Mouse (Mus musculus) lung, adult 2 months (tissue): ENCODE measurements around the gene Mgam. TPM values are rescaled to one million over a fixed set of nuclear protein-coding genes. Genes with fewer than 3 reads are reported as not detected.
"Not testable (repeated sequence)": the region's sequence is repeated elsewhere in the genome, so short reads cannot be mapped to it uniquely, and the experiment has no call there.

Experiments used
- DNase-seq: peaks from one replicate; pipeline ENCODE4 v3.0.0; 2022
- H3K4me1 ChIP-seq: fragments of 200-500 bp; 2 replicates; pipeline ENCODE4 v1.6.1; 2011; ENCODE audit warnings: low read length; ENCODE audit not compliant: control insufficient read depth, insufficient read depth
- H3K4me3 ChIP-seq: fragments of 200-500 bp; replicated peaks from 2 replicates; pipeline ENCODE3; 2011; ENCODE audit warnings: low read depth, mild to moderate bottlenecking, control low read depth, low read length; ENCODE audit errors: extremely low read depth
- CTCF ChIP-seq: fragments of 200-500 bp; IDR thresholded peaks from 2 replicates; pipeline ENCODE4 v1.5.1; 2011; ENCODE audit warnings: mild to moderate bottlenecking, low read length, control low read depth; ENCODE audit not compliant: insufficient read depth
- POLR2A ChIP-seq: fragments of 200-500 bp; IDR thresholded peaks from 2 replicates; pipeline ENCODE4 v1.6.1; 2011; ENCODE audit warnings: low read depth, mild to moderate bottlenecking, control low read depth, low read length, borderline replicate concordance; ENCODE audit errors: extremely low read depth
- WGBS: fragments of 180-500 bp; shearing (Covaris S2); methylation state at CpG from one replicate; pipeline ENCODE4 v1.1.7; 2018; 5-methylcytosine and 5-hydroxymethylcytosine counted together
- polyA plus RNA-seq: library from polyadenylated mRNA; depleted of rRNA; stranded (reverse); fragments of >200 nt; gene quantifications from 2 replicates; pipeline ENCODE4 v1.2.3, GENCODE M21; 2012; rRNA removed

Gene Mgam
- polyA plus RNA-seq, result 0.23 and 0.36 TPM in 2 replicates

DNA sequence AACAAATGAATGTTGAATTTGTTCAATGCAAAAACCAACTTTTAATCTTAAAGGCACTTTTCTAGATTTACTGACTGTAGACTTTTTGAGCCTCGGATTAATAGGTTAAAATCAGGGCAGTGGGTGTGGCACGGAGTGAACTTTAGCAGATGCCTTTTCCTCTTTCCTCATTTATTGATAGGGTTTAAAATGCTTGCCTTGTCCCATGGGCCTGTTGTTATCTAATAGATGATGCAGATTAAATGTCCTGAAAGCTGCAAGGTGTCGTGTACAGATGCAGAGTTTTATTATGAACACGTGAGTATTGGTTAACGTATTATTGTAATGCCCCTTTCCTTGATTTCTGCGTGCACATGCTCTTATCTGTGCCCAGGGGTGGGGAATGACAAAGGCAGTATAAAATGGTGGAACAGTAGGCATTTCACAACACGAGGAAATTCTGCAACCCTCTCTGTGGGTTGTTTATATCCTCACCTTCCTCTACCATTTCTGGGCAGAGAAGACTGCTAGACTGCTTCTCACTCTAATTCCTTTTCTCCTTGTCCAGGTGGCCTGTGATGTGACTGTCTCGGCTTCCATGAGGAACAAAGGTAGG is at the start of gene Mgam:
Mgam (plus strand) TSS at position 426 of the 595 bp plus-strand sequence.
- TF ChIP-seq POLR2A (no peak), CTCF (no peak)
- 71% methylated on average over 8 of the region's 8 CpGs for WGBS
- no peak for DNase-seq
- Histone ChIP-seq H3K4me1 (no peaks in the 10 kb centered on the region), H3K4me3 (no peak within 1 kb of the TSS)

DNA sequence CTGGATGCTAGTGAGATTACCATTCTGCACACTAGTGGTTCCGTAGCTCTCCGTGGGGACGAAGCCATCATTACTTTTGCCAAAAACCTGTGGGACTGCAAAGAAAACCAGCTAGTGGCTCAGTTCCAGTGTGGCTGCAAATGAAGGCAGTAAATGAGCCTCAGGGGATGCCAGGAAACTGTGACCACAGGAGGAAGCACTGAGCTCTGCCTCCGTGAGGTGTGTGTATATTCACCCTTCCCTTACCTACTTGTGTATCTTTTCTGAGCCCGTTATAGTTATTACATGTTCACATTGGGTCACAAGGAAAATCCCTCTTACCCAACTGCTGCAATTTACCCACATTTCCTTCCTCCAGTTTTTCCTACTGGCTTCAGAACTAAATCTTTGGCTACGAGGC is 44.3 kb upstream of the Mgam start:
- H3K4me1 ChIP-seq, result no peaks in the 10 kb centered on the region
- whole genome bisulfite sequencing, result 74% methylated on average over 6 of the region's 6 CpGs
- TF ChIP-seq POLR2A (no peak), CTCF (no peak)
- no peak overlapping the region for H3K4me3 ChIP-seq
- DNase-seq, result no peak

DNA sequence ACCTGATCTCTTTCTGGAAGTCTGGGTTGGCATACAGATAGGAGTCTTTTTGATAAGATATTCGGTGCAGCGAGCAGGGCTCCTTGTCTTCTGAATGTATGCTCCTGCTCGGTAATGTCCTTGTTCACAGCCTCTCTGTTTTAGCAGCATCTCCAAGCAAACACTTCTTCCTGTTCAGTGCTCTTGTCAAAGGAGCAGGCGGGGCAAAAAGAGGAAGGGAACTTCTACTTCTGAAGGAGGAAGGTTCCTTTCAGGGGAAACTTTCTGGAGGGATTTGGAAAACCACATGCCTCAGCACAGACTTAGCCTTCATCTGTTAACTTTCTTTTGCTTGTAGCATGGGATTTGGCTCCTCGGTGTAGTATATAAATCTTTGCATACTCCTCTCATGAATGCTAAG is 43.0 kb upstream of the Mgam start, which contains the start of gene Clec5a:
Clec5a (minus strand) TSS at position 177 of the 400 bp plus-strand sequence.
- Histone ChIP-seq H3K4me3 (no peak within 1 kb of the TSS), H3K4me1 (no peaks in the 10 kb centered on the region)
- 49% methylated on average over 5 of the region's 5 CpGs for WGBS
- DNase-seq, result no peak
- no peak for TF ChIP-seq CTCF
- TF ChIP-seq POLR2A, result no peak

DNA sequence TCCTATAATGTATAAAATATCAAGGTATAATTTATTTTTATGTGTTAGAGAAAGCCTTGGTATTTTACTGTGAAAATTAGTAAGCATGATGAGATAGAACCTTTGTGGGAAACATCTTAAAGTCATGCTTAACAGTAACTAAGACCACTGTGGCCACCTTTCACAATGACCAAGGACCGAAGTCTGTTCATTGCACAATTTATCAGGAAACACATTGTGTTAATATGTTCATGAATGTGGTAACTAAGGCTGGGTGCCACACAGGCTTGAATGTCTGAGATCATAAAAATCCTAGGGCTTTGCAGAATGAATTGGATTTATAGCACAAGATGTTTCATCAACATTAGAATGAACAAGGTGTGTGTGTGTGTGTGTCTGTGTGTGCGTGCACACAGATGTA is 40.3 kb upstream of the Mgam start:
- no peak for TF ChIP-seq CTCF
- TF ChIP-seq POLR2A, result no peak
- Histone ChIP-seq H3K4me1 (no peaks in the 10 kb centered on the region), H3K4me3 (no peak overlapping the region)
- no peak for DNase-seq
- 93% methylated on average over 2 of the region's 2 CpGs for WGBS

- Histone ChIP-seq H3K4me1 (no peaks in the 10 kb centered on the region), H3K4me3 (no peak overlapping the region)
- no peak for DNase-seq
- no peak for TF ChIP-seq CTCF
- no peak for TF ChIP-seq POLR2A
- WGBS, result 48% methylated on average over 3 of the region's 3 CpGs
Measured at GRCm38 (mm10) chr6:40594804-40595550, 33.7 kb upstream of the Mgam start.

DNA sequence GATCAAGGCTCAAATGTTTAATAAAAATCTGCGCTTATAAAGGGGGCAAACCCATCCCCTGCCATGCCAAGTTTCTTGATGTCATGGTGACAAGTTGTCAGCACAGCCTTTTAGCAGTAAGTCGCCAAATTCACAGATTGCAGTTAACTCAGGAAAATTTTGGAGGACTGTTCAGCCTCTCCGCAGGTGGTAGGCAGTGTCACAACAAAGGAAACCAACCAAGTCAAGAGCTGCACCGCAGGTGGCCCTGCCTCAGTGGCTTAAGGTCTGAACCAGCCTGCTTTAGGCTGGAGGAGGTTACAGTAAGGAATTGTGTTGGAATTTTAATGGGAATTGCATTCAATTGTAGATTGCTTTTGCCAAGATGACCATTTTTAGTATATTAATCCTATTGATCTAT is 30.1 kb upstream of the Mgam start:
- 38% methylated on average over 4 of the region's 4 CpGs for WGBS

GRCm38 (mm10) chr6:40607431-40607830 is 21.2 kb upstream of the Mgam start:
- no peak for DNase-seq
- no peak for TF ChIP-seq CTCF
- TF ChIP-seq POLR2A, result no peak
- Histone ChIP-seq H3K4me1 (no peaks in the 10 kb centered on the region), H3K4me3 (no peak overlapping the region)

More for the DNA sequence above, 30.1 kb upstream of the Mgam start:
- H3K4me1 ChIP-seq, DNase-seq, H3K4me3 ChIP-seq: not testable (repeated sequence)

DNA sequence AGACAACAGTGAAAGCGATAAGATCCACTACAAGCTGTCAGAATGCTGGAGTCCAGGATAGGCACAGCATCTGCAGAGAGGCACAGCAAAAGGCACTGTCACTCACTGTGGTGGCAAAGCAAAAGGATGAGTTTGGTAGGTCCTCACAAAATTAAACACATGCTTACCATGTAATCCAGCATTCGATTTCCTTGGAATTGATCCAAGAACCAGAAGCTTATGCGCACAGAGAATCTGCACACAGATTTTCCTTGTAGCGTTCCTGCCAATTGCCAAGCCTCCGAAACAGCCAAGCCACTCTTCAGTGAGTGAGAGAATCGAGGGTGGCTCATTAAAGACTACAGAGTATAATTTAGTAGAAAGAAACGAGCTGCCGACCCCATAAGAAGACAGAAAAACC is 18.4 kb upstream of the Mgam start:
- TF ChIP-seq POLR2A, result no peak
- TF ChIP-seq CTCF, result no peak
- H3K4me1 ChIP-seq, result no peaks in the 10 kb centered on the region
- H3K4me3 ChIP-seq, result no peak overlapping the region
- DNase-seq, result no peak
- 69% methylated on average over 8 of the region's 8 CpGs for WGBS

- Histone ChIP-seq H3K4me1 (no peaks in the 10 kb centered on the region), H3K4me3 (no peak within 1 kb of the TSS)
- no peak for TF ChIP-seq CTCF
- no peak for TF ChIP-seq POLR2A
- WGBS, result 81% methylated on average over 4 of the region's 4 CpGs
- no peak for DNase-seq
Measured at GRCm38 (mm10) chr6:40613260-40613852, 15.3 kb upstream of the Mgam start, which contains the start of gene Tas2r138. TSS of gene Tas2r138 (minus strand) at chr6:40613310.

GRCm38 (mm10) chr6:40617965-40618364 is 10.7 kb upstream of the Mgam start:
- Histone ChIP-seq H3K4me1 (no peaks in the 10 kb centered on the region), H3K4me3 (no peak overlapping the region)
- TF ChIP-seq CTCF (peak; percentile 48), POLR2A (no peak)
- 5% methylated on average over 2 of the region's 2 CpGs for WGBS
- DNase-seq, result peak; percentile 27
